Mouse (Mus musculus) heart, adult 2 months (tissue): ENCODE measurements around the gene Pla2g4a.

Experiments used
- CTCF ChIP-seq: fragments of 200-600 bp; IDR thresholded peaks from 2 replicates; pipeline ENCODE4 v1.8.1; 2022; ENCODE audit warnings: antibody characterized with exemption, mild to moderate bottlenecking, moderate library complexity
- EP300 ChIP-seq: fragments of 200-500 bp; IDR thresholded peaks from 2 replicates; pipeline ENCODE4 v1.6.1; 2011; ENCODE audit warnings: low read depth, low read length, control low read depth; ENCODE audit not compliant: insufficient read depth
- POLR2A ChIP-seq: fragments of 200-500 bp; IDR thresholded peaks from 2 replicates; pipeline ENCODE4 v1.6.1; 2011; ENCODE audit warnings: mild to moderate bottlenecking, low read depth, low read length, control low read depth; ENCODE audit not compliant: insufficient read depth

DNA sequence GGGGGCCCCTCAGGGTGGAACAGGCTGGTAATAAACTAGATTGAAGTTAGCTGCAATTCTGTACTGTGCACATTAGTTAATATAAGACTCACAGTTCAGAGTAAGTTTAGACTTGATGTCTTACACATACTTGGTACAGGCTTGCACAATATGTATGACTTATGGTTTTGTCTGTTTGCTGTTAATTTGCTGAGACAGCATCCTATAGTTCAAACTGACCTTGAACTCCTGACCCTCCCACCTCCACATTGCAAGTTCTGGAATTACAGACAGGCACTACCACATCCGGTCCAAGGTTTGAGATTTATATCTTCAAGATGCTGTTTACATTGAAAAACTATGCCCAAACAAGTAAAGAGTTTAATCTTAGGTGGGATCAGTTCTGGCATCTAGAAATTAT, 4.7 kb upstream of the Pla2g4a start:
- TF ChIP-seq POLR2A (no peak), CTCF (no peak), EP300 (no peak)
